Mouse (Mus musculus) heart, postnatal 0 days (tissue): ENCODE data around the gene Wdr91.

ENCODE experiments used
- CTCF ChIP-seq: IDR thresholded peaks from 2 replicates; pipeline ENCODE4 v1.5.1; 2016; ENCODE audit warnings: antibody characterized with exemption, control low read depth, low read depth
- EP300 ChIP-seq: IDR thresholded peaks from 2 replicates; pipeline ENCODE4 v1.6.1; 2016; ENCODE audit warnings: antibody characterized with exemption, low read depth

DNA sequence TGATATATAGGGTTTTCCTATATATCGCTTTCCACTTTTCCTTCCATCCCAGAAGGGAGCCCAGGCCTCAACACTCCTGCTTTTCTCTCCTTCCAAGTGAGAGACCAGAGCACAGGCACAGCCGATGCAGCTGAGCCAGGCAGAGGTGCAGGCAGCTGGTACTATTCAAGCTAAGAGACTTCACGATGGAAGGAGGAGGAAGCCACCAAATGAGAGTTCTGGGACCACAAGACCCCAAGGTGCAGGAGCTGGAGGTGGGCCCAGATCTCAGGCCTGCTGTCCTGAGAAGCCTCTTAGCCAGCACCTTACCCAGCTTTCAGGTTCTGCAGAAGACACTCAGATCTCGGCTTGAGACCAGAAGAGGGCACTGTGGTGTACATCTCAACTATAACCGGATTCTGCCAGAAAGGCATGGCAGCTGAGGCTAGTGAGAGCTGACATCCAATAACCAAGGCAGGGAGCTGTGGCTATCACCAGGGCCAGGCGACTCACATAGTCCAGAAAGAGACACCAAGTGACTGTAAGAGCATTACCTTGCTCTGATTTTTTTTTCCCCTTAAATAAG, 30.7 kb downstream of the Wdr91 start:
- TF ChIP-seq CTCF (peak; percentile 54), EP300 (no peak)
